Mouse (Mus musculus) MEL (cell line): ENCODE data around the gene Lmnb2. TPM values are rescaled to one million over a fixed set of nuclear protein-coding genes. Genes with fewer than 3 reads are reported as not detected.

Source experiments
- DNase-seq: peaks from one replicate; pipeline ENCODE4 v3.0.0; 2011; ENCODE audit warnings: low read depth, low spot score
- H3K27ac ChIP-seq: 2 replicates; pipeline ENCODE4 v1.5.1; 2012; ENCODE audit warnings: low read depth, mild to moderate bottlenecking, control low read depth, low read length, moderate library complexity; ENCODE audit not compliant: control insufficient read depth
- H3K27me3 ChIP-seq, 2 experiments: fragments of 150-350 bp in 1 of 2; sonication (generic) in 1 of 2; 2 replicates each; pipeline ENCODE4 v1.6.1; 2012; ENCODE audit warnings: low read length in 2 of 2, mild to moderate bottlenecking in 2 of 2, improper control_type of control experiment in 1 of 2, moderate library complexity in 1 of 2; ENCODE audit not compliant: insufficient read depth in 2 of 2, control insufficient read depth in 1 of 2
- H3K36me3 ChIP-seq, 2 experiments: 2 replicates each; pipeline ENCODE4 v1.6.1; 2012 to 2014; ENCODE audit warnings: low read length in 2 of 2, improper control_type of control experiment in 1 of 2, inconsistent platforms in 1 of 2, mild to moderate bottlenecking in 1 of 2; ENCODE audit not compliant: insufficient read depth in 2 of 2, control insufficient read depth in 1 of 2
- H3K4me1 ChIP-seq, 2 experiments: fragments of 150-350 bp in 1 of 2; sonication (generic) in 1 of 2; 2 replicates each; pipeline ENCODE4 v1.6.1; 2012; ENCODE audit warnings: low read length in 2 of 2, improper control_type of control experiment in 1 of 2, mild to moderate bottlenecking in 1 of 2; ENCODE audit not compliant: insufficient read depth in 2 of 2, control insufficient read depth in 1 of 2
- H3K4me3 ChIP-seq, 2 experiments: fragments of 150-350 bp in 1 of 2; sonication (generic) in 1 of 2; 2 replicates each; pipeline ENCODE4 v1.5.1; 2012; ENCODE audit warnings: low read depth in 2 of 2, low read length in 2 of 2, mild to moderate bottlenecking in 2 of 2, moderate library complexity in 2 of 2, control low read depth in 1 of 2, improper control_type of control experiment in 1 of 2; ENCODE audit not compliant: control insufficient read depth in 1 of 2, insufficient read depth in 1 of 2
- H3K79me2 ChIP-seq: 2 replicates; pipeline ENCODE4 v1.6.1; 2012; ENCODE audit warnings: mild to moderate bottlenecking, low read length, moderate library complexity; ENCODE audit not compliant: control insufficient read depth, poor library complexity, insufficient read depth
- H3K9ac ChIP-seq: 2 replicates; pipeline ENCODE4 v1.6.1; 2012; ENCODE audit warnings: low read depth, mild to moderate bottlenecking, control low read depth, low read length, moderate library complexity; ENCODE audit not compliant: control insufficient read depth, poor library complexity, severe bottlenecking
- H3K9me3 ChIP-seq: fragments of 150-350 bp; sonication (generic); replicated peaks from 2 replicates; pipeline ENCODE4 v1.6.1; 2012; ENCODE audit warnings: mild to moderate bottlenecking, low read length, improper control_type of control experiment, moderate library complexity; ENCODE audit not compliant: insufficient read depth
- BHLHE40 ChIP-seq: IDR thresholded peaks from 2 replicates; pipeline ENCODE4 v1.6.1; 2012; ENCODE audit warnings: low read depth, mild to moderate bottlenecking, inconsistent platforms, low read length, improper control_type of control experiment, borderline replicate concordance
- CHD1 ChIP-seq: IDR thresholded peaks from 2 replicates; pipeline ENCODE4 v1.6.1; 2012; ENCODE audit warnings: low read depth, mild to moderate bottlenecking, inconsistent platforms, low read length, improper control_type of control experiment
- CHD2 ChIP-seq: IDR thresholded peaks from 2 replicates; pipeline ENCODE4 v1.6.1; 2011; ENCODE audit warnings: low read length, improper control_type of control experiment
- E2F4 ChIP-seq: IDR thresholded peaks from 2 replicates; pipeline ENCODE4 v1.6.1; 2011; ENCODE audit warnings: low read depth, low read length, improper control_type of control experiment, borderline replicate concordance
- ELF1 ChIP-seq: IDR thresholded peaks from 2 replicates; pipeline ENCODE4 v1.6.1; 2014; ENCODE audit warnings: low read depth, mild to moderate bottlenecking, inconsistent platforms, low read length, improper control_type of control experiment, moderate library complexity
- EP300 ChIP-seq, 2 experiments: IDR thresholded peaks; 2 replicates each; pipeline ENCODE4 v1.6.1; 2011; ENCODE audit warnings: improper control_type of control experiment in 2 of 2, low read length in 2 of 2, low read depth in 1 of 2, mild to moderate bottlenecking in 1 of 2
- GATA1 ChIP-seq: IDR thresholded peaks from 2 replicates; pipeline ENCODE4 v1.6.1; 2011; ENCODE audit warnings: low read depth, low read length, improper control_type of control experiment
- JUND ChIP-seq: IDR thresholded peaks from 2 replicates; pipeline ENCODE4 v1.6.1; 2011; ENCODE audit warnings: low read depth, mild to moderate bottlenecking, improper control_type of control experiment, low read length
- MAZ ChIP-seq: IDR thresholded peaks from 2 replicates; pipeline ENCODE4 v1.6.1; 2012; ENCODE audit warnings: low read depth, mild to moderate bottlenecking, inconsistent platforms, low read length, improper control_type of control experiment
- MXI1 ChIP-seq: IDR thresholded peaks from 2 replicates; pipeline ENCODE4 v1.6.1; 2011; ENCODE audit warnings: mild to moderate bottlenecking, low read depth, low read length, improper control_type of control experiment
- MYB ChIP-seq: IDR thresholded peaks from 2 replicates; pipeline ENCODE4 v1.6.1; 2011; ENCODE audit warnings: mild to moderate bottlenecking, low read depth, low read length, improper control_type of control experiment
- MYC ChIP-seq: IDR thresholded peaks from 2 replicates; pipeline ENCODE4 v1.6.1; 2011; ENCODE audit warnings: low read depth, mild to moderate bottlenecking, low read length, improper control_type of control experiment, moderate library complexity
- NELFE ChIP-seq: IDR thresholded peaks from 2 replicates; pipeline ENCODE4 v1.6.1; 2011; ENCODE audit warnings: low read depth, low read length, improper control_type of control experiment
- NRF1 ChIP-seq: IDR thresholded peaks from 2 replicates; pipeline ENCODE4 v1.6.1; 2014; ENCODE audit warnings: low read depth, mild to moderate bottlenecking, inconsistent platforms, low read length, improper control_type of control experiment, moderate library complexity; ENCODE audit not compliant: poor library complexity, insufficient read depth, severe bottlenecking
- POLR2A ChIP-seq, 2 experiments: IDR thresholded peaks; 2 replicates each; pipeline ENCODE4 v1.6.1; 2011 to 2012; ENCODE audit warnings: low read length in 2 of 2, mild to moderate bottlenecking in 2 of 2, control low read depth in 1 of 2, improper control_type of control experiment in 1 of 2, low read depth in 1 of 2, moderate library complexity in 1 of 2; ENCODE audit not compliant: control insufficient read depth in 1 of 2, insufficient read depth in 1 of 2, poor library complexity in 1 of 2
- POLR2AphosphoS2 ChIP-seq: IDR thresholded peaks from 2 replicates; pipeline ENCODE4 v1.6.1; 2011; ENCODE audit warnings: low read length, improper control_type of control experiment
- RAD21 ChIP-seq: IDR thresholded peaks from 2 replicates; pipeline ENCODE4 v1.6.1; 2011; ENCODE audit warnings: mild to moderate bottlenecking, low read depth, low read length, improper control_type of control experiment
- RCOR1 ChIP-seq: IDR thresholded peaks from 2 replicates; pipeline ENCODE4 v1.6.1; 2012; ENCODE audit warnings: low read depth, mild to moderate bottlenecking, inconsistent platforms, low read length, improper control_type of control experiment
- TAL1 ChIP-seq: IDR thresholded peaks from 2 replicates; pipeline ENCODE4 v1.6.1; 2012; ENCODE audit warnings: mild to moderate bottlenecking, inconsistent platforms, low read length, moderate library complexity, mixed read lengths
- TBP ChIP-seq: IDR thresholded peaks from 2 replicates; pipeline ENCODE4 v1.8.0; 2011; ENCODE audit warnings: low read depth, low read length, improper control_type of control experiment
- TCF12 ChIP-seq: IDR thresholded peaks from 2 replicates; pipeline ENCODE4 v1.6.1; 2014; ENCODE audit warnings: low read depth, mild to moderate bottlenecking, inconsistent platforms, low read length, improper control_type of control experiment, moderate library complexity
- UBTF ChIP-seq: IDR thresholded peaks from 2 replicates; pipeline ENCODE4 v1.6.1; 2012; ENCODE audit warnings: low read depth, mild to moderate bottlenecking, inconsistent platforms, low read length, improper control_type of control experiment, moderate library complexity, borderline replicate concordance; ENCODE audit not compliant: insufficient read depth
- ZC3H11A ChIP-seq: IDR thresholded peaks from 2 replicates; pipeline ENCODE4 v1.6.1; 2012; ENCODE audit warnings: low read depth, mild to moderate bottlenecking, inconsistent platforms, low read length, improper control_type of control experiment
- ZKSCAN1 ChIP-seq: IDR thresholded peaks from 2 replicates; pipeline ENCODE4 v1.6.1; 2012; ENCODE audit warnings: low read depth, mild to moderate bottlenecking, inconsistent platforms, low read length, improper control_type of control experiment, moderate library complexity
- ZMIZ1 ChIP-seq: IDR thresholded peaks from 2 replicates; pipeline ENCODE4 v1.6.1; 2012; ENCODE audit warnings: low read depth, mild to moderate bottlenecking, inconsistent platforms, low read length, improper control_type of control experiment, moderate library complexity
- ZNF384 ChIP-seq: IDR thresholded peaks from 2 replicates; pipeline ENCODE4 v1.6.1; 2012; ENCODE audit warnings: low read depth, mild to moderate bottlenecking, inconsistent platforms, low read length, improper control_type of control experiment
- polyA plus RNA-seq, 2 experiments: library from polyadenylated mRNA; stranded (reverse) in 1 of 2; unstranded in 1 of 2; fragments of >175 nt in 1 of 2; fragments of >200 nt in 1 of 2; gene quantifications; 2 replicates each; pipeline versions ENCODE4 v1.2.1 to v1.2.4; 2012; ENCODE audit warnings: low replicate concordance in 2 of 2, low read depth in 1 of 2; ENCODE audit not compliant: insufficient read length in 2 of 2, insufficient read depth in 1 of 2, missing spikeins in 1 of 2
- total RNA-seq: library from RNA; depleted of rRNA; stranded (reverse); fragments of 300-350 nt; gene quantifications from 2 replicates; pipeline ENCODE4 v1.2.3, GENCODE M21; 2012

Gene Lmnb2
- total and polyA plus RNA-seq, 3 experiments: 29.9 to 32.8 TPM; not detected in 1

- H3K27ac ChIP-seq: no peak overlapping the region
- DNase-seq: no peak
- H3K27me3 ChIP-seq: no peaks in the 10 kb centered on the region; a peak in 1 of 4 replicates
- no peaks in the 10 kb centered on the region for H3K9me3 ChIP-seq
- peaks cover 6% of the 10 kb centered on the region for H3K79me2 ChIP-seq
- peaks cover 0 to 2% of the 10 kb centered on the region in 2 experiments; a peak in 1 of 4 replicates for H3K36me3 ChIP-seq
- no peak for TF ChIP-seq POLR2A (IDR thresholded peaks at IDR 0.05; ENCODE audit: control insufficient read depth in 1 of 2, insufficient read depth in 1 of 2, low read depth in 1 of 2, low read length in 2 of 2, poor library complexity in 1 of 2)
- no peak for TF ChIP-seq TAL1
- TF ChIP-seq NRF1: no peak
- no peak for TF ChIP-seq MXI1
- TF ChIP-seq RCOR1: no peak
- no peak for TF ChIP-seq ZNF384
- TF ChIP-seq ZC3H11A: no peak
- TF ChIP-seq BHLHE40: no peak
- TF ChIP-seq UBTF: no peak
- TF ChIP-seq GATA1: no peak
- TF ChIP-seq, all 39 proteins: peak for 0
- H3K4me1 ChIP-seq: peaks cover 0 to 8% of the 10 kb centered on the region in 2 experiments; a peak in 1 of 4 replicates
- no peak overlapping the region for H3K9ac ChIP-seq
- no peak overlapping the region for H3K4me3 ChIP-seq
Measured at GRCm38 (mm10) chr10:80921923-80922322, 3.9 kb upstream of the Lmnb2 start.

- no peak for DNase-seq
- Histone ChIP-seq H3K79me2 (peaks cover 6% of the 10 kb centered on the region), H3K27me3 (no peaks in the 10 kb centered on the region; a peak in 1 of 4 replicates), H3K27ac (no peak overlapping the region), H3K9ac (peak overlapping the region; percentile 87), H3K4me1 (peaks cover 0 to 8% of the 10 kb centered on the region in 2 experiments; a peak in 1 of 4 replicates), H3K9me3 (no peaks in the 10 kb centered on the region), H3K36me3 (peaks cover 0 to 2% of the 10 kb centered on the region in 2 experiments; a peak in 1 of 4 replicates), H3K4me3 (peak overlapping the region; percentile 74 to 96)
- no peak for TF ChIP-seq UBTF
- no peak for TF ChIP-seq ZNF384
Measured at GRCm38 (mm10) chr10:80917336-80917778, 688 bp downstream of the Lmnb2 start.

DNA sequence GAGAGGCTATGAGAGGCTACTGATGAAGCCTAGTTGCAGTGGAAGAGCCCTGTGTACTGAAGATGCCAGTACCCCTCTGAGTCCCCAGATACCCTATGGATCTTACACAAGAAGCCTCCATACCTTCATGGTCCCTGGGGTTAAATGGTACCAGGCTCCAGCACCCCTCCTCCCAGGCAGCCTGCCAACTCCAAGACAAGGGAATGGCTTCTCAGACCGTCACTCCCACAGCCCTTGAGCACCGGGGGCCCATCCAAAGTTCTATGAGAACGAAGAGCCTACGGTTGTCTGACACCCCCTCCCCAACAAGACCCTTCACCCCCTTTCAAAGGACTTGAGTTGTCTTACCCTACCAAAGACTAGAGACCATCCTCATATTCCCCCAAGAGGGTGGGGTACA, 2.3 kb downstream of the Lmnb2 start:
- Histone ChIP-seq H3K27ac (no peak overlapping the region), H3K36me3 (peaks cover 0 to 2% of the 10 kb centered on the region in 2 experiments; a peak in 1 of 4 replicates), H3K27me3 (no peaks in the 10 kb centered on the region; a peak in 1 of 4 replicates), H3K4me3 (no peak overlapping the region), H3K9me3 (no peaks in the 10 kb centered on the region), H3K79me2 (peaks cover 6% of the 10 kb centered on the region), H3K9ac (no peak overlapping the region), H3K4me1 (peaks cover 0 to 8% of the 10 kb centered on the region in 2 experiments; a peak in 1 of 4 replicates)
- no peak for DNase-seq
- no peak for TF ChIP-seq MYC
- no peak for TF ChIP-seq ELF1
- TF ChIP-seq TCF12: no peak
- TF ChIP-seq TAL1: no peak
- TF ChIP-seq CHD1: no peak
- TF ChIP-seq NELFE: no peak
- no peak for TF ChIP-seq MYB
- TF ChIP-seq POLR2AphosphoS2: no peak
- no peak for TF ChIP-seq RAD21
- no peak for TF ChIP-seq UBTF
- no peak for TF ChIP-seq E2F4
- no peak for TF ChIP-seq ZMIZ1
- no peak for TF ChIP-seq ZKSCAN1
- no peak for TF ChIP-seq JUND
- TF ChIP-seq EP300 (IDR thresholded peaks at IDR 0.05; ENCODE audit: low read depth in 1 of 2, low read length in 2 of 2): no peak
- no peak for TF ChIP-seq MAZ
- TF ChIP-seq CHD2: no peak
- no peak for TF ChIP-seq TBP
